Mouse (Mus musculus) MEL (cell line): Measurements from ENCODE around the gene Gm21969.

Source experiments
- CTCF ChIP-seq, 3 experiments: IDR thresholded peaks in 2 of 3; conservative IDR thresholded peaks in 1 of 3; 2 replicates each; pipeline ENCODE4 v1.5.1; 2011 to 2012; ENCODE audit warnings: low read length in 3 of 3, low read depth in 2 of 3, mild to moderate bottlenecking in 2 of 3, improper control_type of control experiment in 1 of 3, inconsistent platforms in 1 of 3, mixed read lengths in 1 of 3, moderate library complexity in 1 of 3; ENCODE audit not compliant: control insufficient read depth in 1 of 3, insufficient read depth in 1 of 3, poor library complexity in 1 of 3, severe bottlenecking in 1 of 3
- E2F4 ChIP-seq: IDR thresholded peaks from 2 replicates; pipeline ENCODE4 v1.6.1; 2011; ENCODE audit warnings: low read depth, low read length, improper control_type of control experiment, borderline replicate concordance
- EP300 ChIP-seq, 2 experiments: IDR thresholded peaks; 2 replicates each; pipeline ENCODE4 v1.6.1; 2011; ENCODE audit warnings: improper control_type of control experiment in 2 of 2, low read length in 2 of 2, low read depth in 1 of 2, mild to moderate bottlenecking in 1 of 2
- GATA1 ChIP-seq: IDR thresholded peaks from 2 replicates; pipeline ENCODE4 v1.6.1; 2011; ENCODE audit warnings: low read depth, low read length, improper control_type of control experiment
- MAX ChIP-seq: IDR thresholded peaks from 2 replicates; pipeline ENCODE4 v1.6.1; 2011; ENCODE audit warnings: low read length, improper control_type of control experiment
- POLR2A ChIP-seq, 2 experiments: IDR thresholded peaks; 2 replicates each; pipeline ENCODE4 v1.6.1; 2011 to 2012; ENCODE audit warnings: low read length in 2 of 2, mild to moderate bottlenecking in 2 of 2, control low read depth in 1 of 2, improper control_type of control experiment in 1 of 2, low read depth in 1 of 2, moderate library complexity in 1 of 2; ENCODE audit not compliant: control insufficient read depth in 1 of 2, insufficient read depth in 1 of 2, poor library complexity in 1 of 2
- POLR2AphosphoS2 ChIP-seq: IDR thresholded peaks from 2 replicates; pipeline ENCODE4 v1.6.1; 2011; ENCODE audit warnings: low read length, improper control_type of control experiment
- POLR2AphosphoS5 ChIP-seq: IDR thresholded peaks from 2 replicates; pipeline ENCODE4 v1.6.1; 2012; ENCODE audit warnings: low read depth, borderline replicate concordance, mild to moderate bottlenecking, inconsistent platforms, low read length, moderate library complexity, mixed read lengths
- TBP ChIP-seq: IDR thresholded peaks from 2 replicates; pipeline ENCODE4 v1.8.0; 2011; ENCODE audit warnings: low read depth, low read length, improper control_type of control experiment
- TCF12 ChIP-seq: IDR thresholded peaks from 2 replicates; pipeline ENCODE4 v1.6.1; 2014; ENCODE audit warnings: low read depth, mild to moderate bottlenecking, inconsistent platforms, low read length, improper control_type of control experiment, moderate library complexity
- UBTF ChIP-seq: IDR thresholded peaks from 2 replicates; pipeline ENCODE4 v1.6.1; 2012; ENCODE audit warnings: low read depth, mild to moderate bottlenecking, inconsistent platforms, low read length, improper control_type of control experiment, moderate library complexity, borderline replicate concordance; ENCODE audit not compliant: insufficient read depth
- ZNF384 ChIP-seq: IDR thresholded peaks from 2 replicates; pipeline ENCODE4 v1.6.1; 2012; ENCODE audit warnings: low read depth, mild to moderate bottlenecking, inconsistent platforms, low read length, improper control_type of control experiment

GRCm38 (mm10) chr4:139582346-139582745, 20.6 kb upstream of the Gm21969 start:
- TF ChIP-seq CTCF (IDR thresholded peaks at IDR 0.05 in 2 of 3, conservative IDR thresholded peaks at IDR 0.05 in 1 of 3; ENCODE audit: control insufficient read depth in 1 of 3, insufficient read depth in 1 of 3, low read depth in 2 of 3, low read length in 3 of 3, poor library complexity in 1 of 3, severe bottlenecking in 1 of 3) (no peak), E2F4 (no peak), MAX (no peak), UBTF (no peak), POLR2AphosphoS5 (no peak), EP300 (IDR thresholded peaks at IDR 0.05; ENCODE audit: low read depth in 1 of 2, low read length in 2 of 2) (no peak), GATA1 (no peak), POLR2A (IDR thresholded peaks at IDR 0.05; ENCODE audit: control insufficient read depth in 1 of 2, insufficient read depth in 1 of 2, low read depth in 1 of 2, low read length in 2 of 2, poor library complexity in 1 of 2) (no peak), TBP (no peak), TCF12 (no peak), POLR2AphosphoS2 (no peak), ZNF384 (no peak)
